Mouse (Mus musculus) hematopoietic stem cell, adult 5-6 weeks (primary cell): ENCODE data around the gene Tle3. TPM values are rescaled to one million over a fixed set of nuclear protein-coding genes. Genes with fewer than 3 reads are reported as not detected.

Experiments used
- ATAC-seq, 2 experiments: fragments of 125-278 bp in 1 of 2; replicated peaks in 1 of 2; 2 replicates each; pipeline ENCODE4 v1.8.0; 2016 to 2017; ENCODE audit warnings: inconsistent platforms in 2 of 2, mild to moderate bottlenecking in 2 of 2, moderate number of reproducible peaks in 2 of 2, low read depth in 1 of 2, moderate TSS enrichment in 1 of 2; ENCODE audit not compliant: low FRiP score in 2 of 2, poor library complexity in 2 of 2, severe bottlenecking in 2 of 2, insufficient read depth in 1 of 2, low TSS enrichment in 1 of 2
- total RNA-seq: library from RNA; stranded (forward); fragments of 172-1452, 232-1000 nt; gene quantifications from 2 replicates; pipeline ENCODE4 v1.2.3, GENCODE M21; 2017

The Tle3 gene
- total RNA-seq, 1 experiment from 2014 or later, result 105 TPM

DNA sequence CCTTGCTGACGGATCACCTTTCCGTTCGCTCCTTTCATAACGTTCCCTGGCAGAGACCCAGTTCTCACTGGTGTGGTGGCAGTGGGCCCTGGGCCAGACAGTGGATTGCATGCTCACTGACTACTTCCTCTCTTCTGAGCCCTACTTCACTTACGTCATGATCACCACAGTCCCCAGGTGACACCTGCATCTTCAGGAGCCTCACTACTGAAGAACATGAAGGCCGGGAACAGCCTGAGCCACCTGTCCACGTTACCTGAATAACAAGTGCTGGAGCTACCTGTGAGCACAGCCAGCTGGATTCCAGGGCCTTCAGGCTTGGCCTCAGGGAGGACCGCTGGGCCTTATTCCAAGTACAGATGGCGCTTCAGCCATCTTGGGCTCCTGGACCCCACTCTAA is 24.1 kb upstream of the Tle3 start:
- ATAC-seq, result peak; percentile 54 to 77

GRCm38 (mm10) chr9:61348616-61349015 is 23.6 kb upstream of the Tle3 start:
- no peak for ATAC-seq

GRCm38 (mm10) chr9:61349697-61350096 is 22.5 kb upstream of the Tle3 start:
- ATAC-seq, result peak; percentile 57 to 77

DNA sequence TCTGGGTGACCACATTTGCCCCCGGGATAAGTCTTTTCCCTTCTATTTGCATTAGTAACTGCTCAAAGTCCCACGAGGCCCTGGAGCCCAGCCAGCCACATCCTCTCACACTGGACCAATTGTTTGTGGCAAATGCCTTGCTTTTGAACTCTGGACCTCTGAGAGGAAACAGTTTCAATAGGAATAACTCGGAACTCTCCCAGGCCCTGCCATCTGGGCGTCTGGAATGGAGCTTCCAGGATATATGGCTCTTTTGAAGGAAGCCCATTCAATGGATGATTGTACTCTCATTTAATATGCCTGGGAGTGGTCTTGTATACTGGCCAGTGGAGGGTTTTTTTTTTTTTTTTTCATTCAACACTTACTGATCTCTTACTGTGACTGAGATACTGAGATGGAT is 21.0 kb upstream of the Tle3 start:
- no peak for ATAC-seq

- no peak for ATAC-seq
These were observed 13.2 kb upstream of the Tle3 start for GRCm38 (mm10) chr9:61358933-61359332.

GRCm38 (mm10) chr9:61359741-61360140 is 12.4 kb upstream of the Tle3 start:
- no peak for ATAC-seq

- no peak for ATAC-seq
These were observed 12.0 kb upstream of the Tle3 start for GRCm38 (mm10) chr9:61360163-61360562.

- no peak for ATAC-seq
These were observed 11.2 kb upstream of the Tle3 start for GRCm38 (mm10) chr9:61360727-61361631.

GRCm38 (mm10) chr9:61363194-61363593 is 9.0 kb upstream of the Tle3 start:
- peak in 1 of 2 experiments; percentile 39; a peak in 1 of 4 replicates for ATAC-seq

GRCm38 (mm10) chr9:61366108-61366507 is 6.1 kb upstream of the Tle3 start:
- no peak for ATAC-seq

DNA sequence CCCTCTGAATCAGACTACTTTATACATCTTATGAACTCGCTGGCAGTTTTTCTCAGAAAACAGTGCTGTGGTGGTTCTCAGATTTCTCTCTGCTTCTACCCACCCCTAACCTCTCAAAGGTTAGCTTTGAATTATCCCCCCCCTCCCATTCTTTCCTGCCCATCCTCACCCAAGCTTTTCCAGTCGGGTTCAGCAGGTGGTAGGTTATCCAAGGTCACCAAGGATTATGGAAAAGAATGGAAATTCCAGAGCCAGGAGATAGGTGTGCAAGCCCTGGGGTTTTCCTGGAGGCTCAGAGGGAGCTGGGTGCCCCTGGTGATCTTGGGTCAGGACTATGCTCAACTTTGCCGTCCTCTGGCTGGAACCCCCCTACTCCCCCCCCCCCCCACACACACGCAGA is 5.0 kb upstream of the Tle3 start:
- no peak for ATAC-seq

GRCm38 (mm10) chr9:61367857-61368566 is 4.2 kb upstream of the Tle3 start:
- ATAC-seq, result no peak

DNA sequence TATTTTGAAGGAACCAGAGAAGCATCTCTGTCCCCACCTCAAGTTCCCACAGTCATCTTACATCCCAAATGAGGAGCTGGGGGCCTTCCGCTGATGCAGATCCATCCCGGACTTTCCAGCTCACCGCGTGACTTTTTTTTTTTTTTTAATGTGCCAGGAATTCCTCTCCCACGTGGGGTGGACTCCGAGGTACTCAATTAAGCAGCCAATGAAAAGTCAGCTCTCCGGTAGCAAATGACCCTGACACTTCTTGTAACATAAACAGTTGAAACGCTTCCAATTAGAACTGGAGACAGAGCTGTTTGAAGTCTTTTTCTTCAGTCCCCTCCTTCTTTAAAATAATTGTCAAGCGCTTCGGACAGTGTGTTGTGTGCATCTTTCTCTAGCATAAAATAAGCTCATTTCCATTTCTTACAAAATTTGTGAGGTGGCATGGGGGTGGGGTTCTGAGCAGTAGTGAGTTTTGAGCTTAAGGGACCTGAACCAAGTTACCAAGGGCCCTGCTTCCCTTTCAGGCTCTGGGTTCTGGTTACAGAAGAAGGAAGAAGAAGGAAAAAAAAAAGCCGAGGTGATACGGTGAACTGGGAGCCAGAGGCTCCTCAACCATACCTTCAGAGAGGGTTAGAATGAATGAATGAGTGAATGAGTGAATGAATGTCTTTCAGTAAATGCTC is 3.5 kb upstream of the Tle3 start:
- ATAC-seq, result no peak

DNA sequence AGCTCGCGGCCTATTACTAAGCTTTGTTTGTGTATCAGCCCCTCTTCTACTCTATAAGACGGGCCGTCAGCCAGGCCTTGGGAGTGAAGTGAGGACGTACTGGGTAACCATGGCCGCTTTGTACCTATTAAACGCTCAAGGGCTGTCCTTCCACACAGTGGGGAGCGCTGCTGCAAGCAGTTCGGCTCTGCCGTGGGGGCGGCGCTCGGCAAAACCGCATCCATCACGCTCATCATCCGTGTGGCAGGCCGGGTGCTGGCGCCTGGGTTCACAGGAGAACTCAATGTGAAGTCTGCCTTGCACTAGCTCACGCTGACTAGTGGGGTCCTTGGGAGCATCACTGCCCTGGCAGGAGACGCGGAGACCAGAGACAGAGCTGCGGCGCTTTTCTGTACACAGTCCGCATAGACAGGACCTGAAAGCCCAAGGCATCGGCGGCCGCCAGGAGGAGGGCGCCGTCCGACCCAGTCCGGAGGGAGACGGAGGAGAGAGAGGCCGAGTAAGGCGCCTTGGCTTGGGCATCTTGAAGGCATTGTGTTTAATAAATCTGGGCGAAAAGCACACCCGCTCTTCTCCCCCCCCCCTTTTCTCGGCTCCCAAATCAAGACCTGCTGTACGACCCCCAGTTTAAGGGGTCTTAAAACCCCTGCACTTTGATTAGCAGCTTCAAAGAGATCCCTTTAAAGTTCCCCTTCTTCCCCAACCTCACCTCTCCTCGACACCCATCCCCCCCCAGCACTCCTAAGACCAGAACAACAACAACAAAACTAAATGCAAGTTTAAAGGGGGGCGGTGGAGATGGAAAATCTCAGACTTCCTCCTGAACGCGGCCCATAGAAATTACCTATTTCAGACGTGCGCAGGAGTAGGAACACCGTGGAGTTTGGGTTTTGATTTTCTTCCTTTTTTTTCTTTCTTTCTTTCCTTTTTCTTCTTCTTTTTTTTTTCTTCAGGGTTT is 2.6 kb upstream of the Tle3 start:
- ATAC-seq, result 0 out of 4 replicates have a peak, but pooled peaks of 1 of the 2 experiments have one; percentile 6

- ATAC-seq, result peak; percentile 63
These were observed 1.7 kb upstream of the Tle3 start for GRCm38 (mm10) chr9:61370454-61370888.

DNA sequence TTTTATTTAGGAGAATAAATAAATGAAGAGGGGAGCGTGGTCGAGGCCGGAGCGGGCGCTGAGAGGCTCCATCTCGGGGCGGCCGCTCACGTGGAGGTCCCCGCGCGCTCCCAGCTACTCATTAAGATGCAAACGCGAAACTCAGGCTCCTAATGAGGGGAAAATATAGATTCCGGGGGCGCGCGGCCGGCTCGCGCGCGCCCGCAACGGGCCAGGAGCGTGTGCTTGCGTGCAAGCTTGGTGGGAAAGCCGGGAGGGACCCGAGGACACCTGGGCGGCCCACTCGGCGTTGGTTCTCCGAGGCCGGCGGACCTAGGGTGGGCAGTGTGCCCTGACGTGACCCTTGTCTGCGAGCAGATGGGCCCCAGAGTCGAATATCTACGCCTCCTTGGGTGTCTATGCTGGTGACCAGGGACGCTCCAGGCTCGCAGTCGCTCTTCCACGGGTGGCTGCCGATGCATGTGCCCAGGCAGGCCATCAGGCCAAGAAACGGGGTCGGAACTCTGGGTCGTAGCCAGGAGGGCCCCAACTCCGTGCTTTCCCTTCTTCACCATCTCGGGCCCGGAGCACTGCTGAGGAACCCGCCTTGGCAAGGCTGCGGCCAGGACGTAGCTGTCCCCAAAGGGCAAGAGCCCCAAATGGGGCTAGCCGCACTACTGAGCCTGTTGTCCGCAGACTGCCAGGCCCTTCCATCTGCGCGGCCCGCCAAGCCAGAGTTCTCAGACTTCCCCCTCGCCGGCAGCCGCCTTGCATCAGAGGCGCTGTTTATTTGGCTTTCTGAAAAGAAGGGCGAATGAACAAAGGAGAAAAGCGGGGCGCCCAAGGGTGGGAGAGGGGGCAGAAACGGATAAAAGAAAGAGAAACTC is 1.0 kb upstream of the Tle3 start:
- peak in 1 of 2 experiments; percentile 14; a peak in 1 of 4 replicates for ATAC-seq
